Mouse (Mus musculus) cerebellum, adult 18-20 months (tissue): Measurements from ENCODE around the gene Marveld1.

ENCODE experiments used
- DNase-seq, 2 experiments: peaks; one replicate each; pipeline ENCODE4 v3.0.0; 2021

Marveld1 gene

GRCm38 (mm10) chr19:42179356-42179755 lies 32.2 kb downstream of the Marveld1 start:
- no peak for DNase-seq

GRCm38 (mm10) chr19:42182673-42183072 lies 35.5 kb downstream of the Marveld1 start:
- DNase-seq = peak in 1 of 2 experiments; percentile 39

- no peak for DNase-seq
Observed at GRCm38 (mm10) chr19:42189735-42190134, 42.5 kb downstream of the Marveld1 start.

- peak; percentile 73 to 79 for DNase-seq
Observed at GRCm38 (mm10) chr19:42190494-42190893, 43.3 kb downstream of the Marveld1 start.

GRCm38 (mm10) chr19:42193311-42193710 lies 46.1 kb downstream of the Marveld1 start:
- DNase-seq = no peak

GRCm38 (mm10) chr19:42196378-42196777 lies 49.2 kb downstream of the Marveld1 start:
- DNase-seq = peak; percentile 46 to 56

GRCm38 (mm10) chr19:42197066-42197465 lies 49.9 kb downstream of the Marveld1 start:
- DNase-seq = no peak

- no peak for DNase-seq
Observed at GRCm38 (mm10) chr19:42198026-42198425, 50.8 kb downstream of the Marveld1 start.
